Mouse (Mus musculus) liver, postnatal 0 days (tissue): ENCODE results near the gene Gpr162.
"Not testable (repeated sequence)": the region's sequence is repeated elsewhere in the genome, so short reads cannot be mapped to it uniquely, and the experiment has no call there.

ENCODE experiments used
- CTCF ChIP-seq: sonication (generic); IDR thresholded peaks from 2 replicates; pipeline ENCODE4 v1.5.1; 2016; ENCODE audit warnings: antibody characterized with exemption, low read depth
- EP300 ChIP-seq: IDR thresholded peaks from 2 replicates; pipeline ENCODE4 v1.6.1; 2016; ENCODE audit warnings: antibody characterized with exemption, low read depth, mild to moderate bottlenecking

DNA sequence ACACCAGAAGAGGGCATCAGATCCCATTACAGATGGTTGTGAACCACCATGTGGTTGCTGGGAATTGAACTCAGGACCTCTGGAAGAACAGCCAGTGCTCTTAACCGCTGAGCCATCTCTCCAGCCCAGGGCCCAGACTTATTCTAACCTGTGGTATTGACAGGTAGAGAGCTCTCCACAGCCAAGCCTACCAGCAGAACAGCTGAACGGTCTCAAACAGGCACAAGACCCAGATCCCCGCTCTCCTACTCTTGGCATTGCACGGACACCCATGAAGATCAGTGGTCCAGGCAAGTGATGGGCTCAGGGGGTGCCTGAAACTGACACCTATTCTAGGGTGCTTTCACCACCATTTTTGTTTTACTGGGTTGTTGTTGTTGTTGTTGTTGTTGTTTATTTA lies 32.6 kb downstream of the Gpr162 start:
- not testable (repeated sequence) for TF ChIP-seq CTCF, EP300
